Mouse (Mus musculus): ENCODE measurements around the gene Map4k3.

The Map4k3 gene

DNA sequence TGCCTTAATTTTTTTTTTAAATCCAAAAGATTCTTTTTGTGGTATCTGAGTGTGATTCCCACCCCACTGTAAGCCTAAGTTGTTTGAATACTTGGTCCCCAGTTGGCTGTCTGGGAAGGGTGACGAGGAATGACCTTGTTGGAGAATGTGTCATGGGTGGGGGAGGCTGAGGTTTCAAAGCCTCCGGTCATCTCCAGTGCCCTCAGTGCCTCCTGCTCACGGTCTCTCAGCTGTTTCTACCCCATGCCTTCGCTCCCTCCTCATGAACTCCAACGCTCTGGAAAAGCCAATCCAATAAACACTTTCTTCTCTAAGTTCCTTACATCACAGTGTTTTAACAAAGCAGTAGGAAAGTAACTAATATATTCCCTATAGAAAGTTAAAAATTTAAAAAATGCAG lies 45.2 kb downstream of the Map4k3 start:
- no peak for DNase-seq

DNA sequence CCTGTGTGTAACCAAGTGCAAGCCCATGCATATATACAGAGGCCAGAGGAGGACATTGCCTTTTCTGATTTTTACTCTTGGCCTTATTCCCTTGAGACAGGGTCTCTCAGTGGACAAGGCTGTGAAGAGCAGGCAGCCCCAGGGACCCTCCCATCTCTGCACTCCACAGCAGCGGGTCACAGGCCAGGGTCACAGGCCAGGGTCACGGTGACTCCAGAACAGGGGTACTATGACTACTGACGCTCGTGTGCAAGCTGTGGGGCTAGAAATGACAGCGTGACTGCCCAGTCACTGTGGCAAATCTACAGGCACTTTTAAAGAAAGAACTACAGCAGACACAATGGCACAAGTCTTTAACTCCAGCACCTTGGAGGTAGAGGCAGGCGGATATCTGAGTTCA lies 50.1 kb downstream of the Map4k3 start:
- DNase-seq = no peak

- DNase-seq = no peak
Measured at GRCm38 (mm10) chr17:80676859-80677535, 51.3 kb downstream of the Map4k3 start.

GRCm38 (mm10) chr17:80676211-80676610 lies 52.1 kb downstream of the Map4k3 start:
- no peak for DNase-seq

DNA sequence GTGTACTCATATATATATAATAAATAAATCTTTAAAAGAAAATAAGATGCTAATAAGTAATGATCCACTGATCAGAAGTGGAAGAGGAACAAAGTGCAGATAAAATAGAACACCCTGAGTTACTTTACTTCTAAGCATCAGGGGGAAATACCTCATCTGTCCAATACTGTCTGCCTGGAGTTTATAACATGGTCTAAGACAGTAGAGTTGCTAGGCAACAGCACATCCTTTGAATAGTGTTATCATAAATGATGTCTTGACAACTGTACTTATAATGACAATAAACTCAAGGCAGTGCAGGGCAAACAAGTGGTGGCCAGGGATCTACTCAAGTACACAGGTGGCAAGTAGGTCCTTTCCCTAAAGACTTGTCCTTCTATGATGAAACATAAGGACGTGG lies 57.9 kb downstream of the Map4k3 start:
- DNase-seq = no peak

DNA sequence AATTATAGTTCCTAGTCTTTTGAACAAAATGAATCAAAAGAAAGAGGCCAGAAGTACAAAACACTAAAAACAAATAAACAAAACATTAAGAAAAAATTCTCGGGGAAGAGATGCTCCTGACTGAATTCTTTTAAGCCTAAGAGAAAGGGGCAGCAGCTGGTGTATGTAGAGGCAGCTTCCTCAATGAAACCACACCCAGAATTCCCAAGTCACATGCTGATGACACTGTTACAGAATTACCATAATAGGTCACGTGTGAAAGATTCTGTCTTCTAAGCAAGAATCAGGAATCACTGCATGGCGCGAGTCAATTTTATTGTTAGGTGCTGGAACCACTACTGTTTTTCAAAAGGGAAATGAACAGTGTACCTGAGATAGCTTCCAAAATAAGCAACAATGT lies 64.7 kb downstream of the Map4k3 start:
- DNase-seq = no peak

DNA sequence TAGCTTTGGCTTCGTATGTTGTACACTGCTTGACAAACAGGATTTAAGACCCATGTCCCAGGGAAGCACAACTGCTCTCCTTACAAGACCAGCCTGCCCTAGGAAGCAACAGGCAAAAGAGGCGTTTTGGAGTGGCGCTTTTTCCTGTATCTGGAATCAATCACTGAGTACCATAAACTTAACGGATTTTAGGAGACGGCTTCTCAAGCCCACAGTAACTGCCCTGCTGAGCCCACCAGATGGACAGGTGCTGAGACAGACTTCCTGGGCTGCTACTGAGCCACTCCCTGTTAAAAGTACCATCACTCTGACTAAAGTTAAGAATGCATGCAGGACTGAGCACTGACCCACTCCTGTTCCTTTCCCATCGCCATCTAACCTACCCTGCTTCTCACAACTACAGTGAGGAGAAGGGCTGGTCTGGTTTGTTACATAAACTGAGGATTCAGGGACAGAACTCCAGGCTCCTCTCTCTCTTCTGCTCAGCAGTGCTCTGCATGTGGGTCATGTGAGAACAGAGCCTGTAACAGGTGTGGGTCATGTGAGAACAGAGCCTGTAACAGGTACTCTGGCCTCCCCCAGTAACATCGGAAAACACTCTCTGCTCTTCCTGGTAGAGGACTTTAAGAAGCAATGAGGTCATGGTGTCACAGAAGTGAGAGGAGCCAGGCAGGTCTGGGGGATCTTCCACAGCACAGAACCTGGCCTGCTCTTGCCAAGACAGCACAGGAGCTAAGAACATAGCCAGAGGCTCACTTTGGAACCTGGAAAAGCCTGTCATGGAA lies 65.3 kb downstream of the Map4k3 start:
- no peak for DNase-seq

- DNase-seq = no peak
Measured at GRCm38 (mm10) chr17:80661896-80662295, 66.4 kb downstream of the Map4k3 start.

DNA sequence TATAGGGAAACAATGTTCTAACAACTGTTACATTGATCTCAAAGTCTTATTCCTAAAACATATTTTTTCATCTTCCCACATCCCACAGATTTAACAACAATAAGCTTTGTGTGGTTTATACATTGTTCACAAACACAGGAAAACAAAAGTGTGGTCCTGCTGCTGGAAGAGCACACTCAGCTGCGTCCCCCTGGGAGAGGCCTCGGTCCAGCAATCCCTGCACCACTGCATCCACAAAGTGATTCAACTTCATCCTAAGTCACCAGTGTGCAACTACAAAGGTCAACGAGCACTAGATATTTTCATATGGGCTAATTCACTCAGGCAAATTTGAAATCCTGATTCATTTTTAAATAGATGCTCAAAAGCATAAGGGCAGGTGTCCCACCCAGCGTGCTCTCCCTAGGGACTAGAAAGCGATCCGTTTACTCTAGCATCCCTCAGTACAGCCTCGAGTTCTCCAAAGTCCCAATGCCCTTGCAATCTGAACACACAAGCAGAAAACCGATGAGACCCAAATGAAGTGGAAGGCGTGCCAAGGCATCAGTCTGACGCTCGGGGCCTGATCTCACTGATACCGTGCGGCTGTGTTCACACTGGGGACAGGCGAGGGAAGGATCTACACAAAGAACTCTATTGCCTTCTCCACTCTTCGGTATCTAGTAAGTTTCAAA lies 67.4 kb downstream of the Map4k3 start:
- DNase-seq = no peak

GRCm38 (mm10) chr17:80660234-80660633 lies 68.1 kb downstream of the Map4k3 start:
- no peak for DNase-seq

DNA sequence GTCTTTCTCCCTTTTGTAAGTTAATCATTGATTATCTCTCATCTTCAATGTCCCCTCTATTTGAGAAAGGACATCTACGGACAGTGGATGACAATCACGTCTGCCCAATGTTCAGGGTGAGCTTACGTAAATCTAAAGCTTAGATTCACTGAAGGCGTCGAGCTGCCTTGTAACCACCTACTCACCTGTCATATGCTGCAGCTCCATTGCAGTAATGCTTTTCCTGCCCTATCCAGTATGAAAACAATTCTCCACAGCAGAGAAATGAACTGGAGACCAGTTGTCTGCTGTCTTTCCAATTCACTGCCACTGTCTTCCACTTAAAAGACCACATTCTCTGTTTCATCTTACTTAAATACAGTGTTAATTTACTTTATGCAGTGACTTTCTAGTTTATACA lies 68.5 kb downstream of the Map4k3 start:
- DNase-seq = no peak

DNA sequence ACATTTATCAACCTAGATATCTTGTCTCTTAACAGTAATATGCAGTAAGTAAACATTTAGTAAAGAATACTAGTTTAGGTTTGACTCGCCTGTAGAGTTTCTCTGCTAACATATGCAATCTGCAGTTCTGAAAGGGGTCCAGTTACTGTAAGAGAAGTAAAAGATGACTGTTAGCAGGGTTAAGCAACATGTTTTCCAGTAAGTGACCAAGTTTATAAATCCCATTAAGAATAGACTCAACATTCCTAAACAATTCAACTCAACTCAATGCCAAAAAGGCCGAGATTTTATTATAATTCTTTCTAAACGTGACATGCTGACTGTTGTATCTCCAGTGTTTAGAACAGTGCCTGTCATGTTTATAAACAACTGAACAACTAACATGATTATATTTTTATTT lies 74.0 kb downstream of the Map4k3 start:
- no peak for DNase-seq

GRCm38 (mm10) chr17:80652740-80653139 lies 75.5 kb downstream of the Map4k3 start:
- DNase-seq = no peak

DNA sequence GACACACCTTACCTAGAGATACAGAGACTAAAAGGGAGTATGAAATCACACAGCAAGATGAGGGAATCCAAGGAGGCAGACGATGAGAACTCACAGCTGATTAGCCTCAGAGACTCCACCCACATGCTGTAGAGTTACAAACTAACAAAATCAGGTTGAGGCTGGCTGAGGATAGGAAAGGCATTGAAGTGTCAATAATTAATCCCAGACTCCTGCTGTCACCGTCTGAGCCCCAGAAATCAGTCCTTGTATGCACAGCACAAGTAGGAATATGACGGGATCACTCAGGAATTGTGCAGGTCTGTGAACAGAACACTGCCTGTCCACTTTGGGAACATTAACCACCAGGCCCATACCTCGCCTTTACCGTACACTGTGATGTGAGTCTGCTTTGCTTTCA lies 81.4 kb downstream of the Map4k3 start:
- no peak for DNase-seq

- peak; percentile 49 for DNase-seq
Measured at GRCm38 (mm10) chr17:80646131-80646530, 82.2 kb downstream of the Map4k3 start.

DNA sequence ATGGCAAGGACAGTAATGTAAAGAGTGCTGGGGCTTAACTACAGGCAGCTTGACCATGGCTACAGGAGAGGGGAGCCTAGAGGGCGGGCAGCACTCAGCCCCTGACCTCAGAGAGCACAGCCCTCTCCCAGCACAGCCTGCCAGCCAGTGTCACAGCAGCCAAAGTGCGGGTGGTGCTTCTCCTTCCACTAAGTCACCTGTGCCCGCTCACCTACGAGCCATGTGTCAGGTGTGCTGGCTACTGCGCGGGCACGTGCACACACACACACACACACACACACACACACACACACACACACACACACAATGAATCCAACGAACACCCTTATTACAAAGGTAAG lies 82.6 kb downstream of the Map4k3 start:
- no peak for DNase-seq

- no peak for DNase-seq
Measured at GRCm38 (mm10) chr17:80644983-80645693, 83.1 kb downstream of the Map4k3 start.

GRCm38 (mm10) chr17:80644567-80644966 lies 83.7 kb downstream of the Map4k3 start:
- no peak for DNase-seq

DNA sequence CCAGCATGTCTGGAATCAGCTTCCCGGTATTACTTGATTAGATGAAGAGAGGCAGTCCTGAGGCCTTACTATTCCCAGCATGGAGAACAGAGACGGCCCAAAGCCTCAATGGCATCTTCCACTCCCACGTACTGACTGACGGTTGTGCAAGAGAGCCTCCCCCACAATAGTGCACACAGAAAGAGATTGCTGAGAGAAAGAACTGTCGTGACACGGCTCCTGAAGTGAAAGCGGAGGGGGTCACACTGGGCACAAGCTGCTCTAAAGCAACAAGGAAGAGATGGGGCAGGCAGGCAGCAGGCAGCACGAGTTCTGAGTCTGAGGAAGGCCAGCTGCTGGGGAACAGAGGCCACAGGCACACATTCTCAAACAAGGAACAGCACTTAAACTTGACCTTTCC lies 90.2 kb downstream of the Map4k3 start:
- DNase-seq = no peak

DNA sequence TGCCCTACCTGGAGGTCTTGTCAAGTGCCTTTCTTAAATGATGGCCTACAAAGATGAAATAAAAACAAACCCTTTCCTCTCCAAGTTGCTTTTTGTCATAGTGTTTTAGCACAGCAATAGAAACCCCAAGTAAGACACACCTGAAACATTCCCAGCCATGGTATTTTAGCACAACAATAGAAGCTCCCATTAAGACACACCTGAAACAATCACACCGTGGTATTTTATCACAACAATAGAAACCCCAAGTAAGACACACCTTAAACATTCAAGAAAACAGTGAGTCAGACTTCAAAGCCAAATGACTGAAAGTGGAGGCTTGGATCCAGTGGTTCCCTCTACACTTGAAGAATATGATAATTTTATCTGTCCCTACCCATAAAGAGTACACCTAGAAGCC lies 92.5 kb downstream of the Map4k3 start:
- DNase-seq = no peak

- no peak for DNase-seq
Measured at GRCm38 (mm10) chr17:80632846-80633245, 95.4 kb downstream of the Map4k3 start.

DNA sequence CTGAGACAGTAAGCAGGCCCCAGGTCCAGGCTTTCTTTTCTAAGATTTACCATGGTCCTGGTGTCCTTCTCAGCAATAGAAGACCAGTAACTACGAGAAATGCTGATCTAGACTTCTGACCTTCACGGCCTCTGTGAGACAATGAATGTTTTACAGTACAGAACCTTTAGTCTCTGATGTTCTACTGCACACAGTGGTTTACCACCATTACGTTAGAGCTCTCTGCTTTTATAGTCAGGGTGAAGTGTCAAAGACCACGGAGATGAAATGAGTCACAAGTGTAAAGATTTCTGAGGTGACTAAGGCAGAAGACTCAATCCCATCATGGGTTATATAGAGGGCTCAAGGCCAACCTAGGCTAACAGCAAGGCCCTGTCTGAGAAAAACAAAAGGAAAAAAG lies 95.9 kb downstream of the Map4k3 start:
- DNase-seq = no peak

- no peak for DNase-seq
Measured at GRCm38 (mm10) chr17:80631028-80631427, 97.3 kb downstream of the Map4k3 start.

DNA sequence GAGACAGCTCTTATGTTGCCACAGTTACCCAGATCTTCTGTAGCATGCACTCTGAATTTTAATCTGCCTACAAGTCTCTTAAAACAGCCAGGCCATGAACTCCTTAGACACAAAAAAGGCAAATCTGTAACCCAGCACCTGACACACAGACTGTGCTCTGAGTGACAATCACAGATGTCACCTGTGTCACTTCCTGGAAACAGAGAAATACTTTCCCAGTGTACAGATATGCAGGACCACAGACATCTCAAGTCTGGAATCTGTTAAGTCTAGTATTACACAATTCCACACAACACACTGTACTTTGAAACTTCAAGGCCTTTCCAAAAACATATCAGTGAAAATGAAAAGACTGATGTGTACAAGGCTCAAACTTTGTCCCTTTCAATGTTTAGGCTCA lies 103.3 kb downstream of the Map4k3 start:
- DNase-seq = no peak

Data from lung, postnatal 14 days (tissue).